In genomic region chr11:103268350-103268749, GRCm38 (mm10) we compare ENCODE assay signal across 7 mouse cellular contexts. TPM values are rescaled to one million over a fixed set of nuclear protein-coding genes. Genes with fewer than 3 reads are reported as not detected.
DNase-seq lines count a peak whose midpoint lies in the region; ATAC-seq and TF ChIP-seq lines count a peak whose summit lies in the region.

No protein-coding gene starts in this region.

- H3K4me2 ChIP-seq in forebrain, embryonic 11.5 days (ENCODE audit: low read depth, low read length, severe bottlenecking), result peak overlapping the region; percentile 63; the same call in 1 of the 2 replicates
- H3K4me2 ChIP-seq in limb, embryonic 12.5 days, result peak overlapping the region; percentile 61
- H3K4me2 ChIP-seq in neural tube, embryonic 15.5 days, result peak overlapping the region; percentile 82

- no peak overlapping the region; the same call in 1 of the 2 replicates for H3K9ac ChIP-seq in forebrain, embryonic 11.5 days (ENCODE audit: low read length)
- H3K9ac ChIP-seq in limb, embryonic 12.5 days (replicated peaks), result no peak overlapping the region
- no peak overlapping the region for H3K9ac ChIP-seq in neural tube, embryonic 15.5 days (replicated peaks)

- no peaks in the 10 kb centered on the region for H3K27me3 ChIP-seq in forebrain, embryonic 11.5 days (ENCODE audit: control insufficient read depth, insufficient read depth, low read length)
- no peaks in the 10 kb centered on the region for H3K27me3 ChIP-seq in limb, embryonic 12.5 days
- no peaks in the 10 kb centered on the region for H3K27me3 ChIP-seq in neural tube, embryonic 15.5 days (replicated peaks)

- whole genome bisulfite sequencing in forebrain, embryonic 11.5 days, result 82% methylated on average over 4 of the region's 4 CpGs
- 83% methylated on average over 4 of the region's 4 CpGs for WGBS in limb, embryonic 12.5 days
- 79% methylated on average over 4 of the region's 4 CpGs for WGBS in neural tube, embryonic 15.5 days

- no peaks in the 10 kb centered on the region for H3K9me3 ChIP-seq in forebrain, embryonic 11.5 days (ENCODE audit: control insufficient read depth, low read length)
- H3K9me3 ChIP-seq in limb, embryonic 12.5 days, result no peaks in the 10 kb centered on the region
- no peaks in the 10 kb centered on the region for H3K9me3 ChIP-seq in neural tube, embryonic 15.5 days (replicated peaks)

- TF ChIP-seq CTCF in left cerebral cortex, adult 2 months (IDR thresholded peaks at IDR 0.05), result no peak

- intact Hi-C loops in left cerebral cortex, adult 2 months (cut with DNase I), result loop anchor here (5.0 kb wide), 2 partner anchors 44 to 96 kb away; partner anchors contain the start of gene Fmnl1

- ATAC-seq in forebrain, embryonic 11.5 days (replicated peaks; ENCODE audit: low FRiP score), result no peak
- no peak for ATAC-seq in limb, embryonic 12.5 days (ENCODE audit: insufficient number of reproducible peaks, insufficient read depth, low FRiP score, low TSS enrichment, low read depth)
- no peak for ATAC-seq in neural tube, embryonic 15.5 days (ENCODE audit: low FRiP score)

- H3K36me3 ChIP-seq in forebrain, embryonic 11.5 days (ENCODE audit: control insufficient read depth, insufficient read depth, low read length), result no peaks in the 10 kb centered on the region
- no peaks in the 10 kb centered on the region for H3K36me3 ChIP-seq in limb, embryonic 12.5 days
- no peaks in the 10 kb centered on the region for H3K36me3 ChIP-seq in neural tube, embryonic 15.5 days

- peak overlapping the region; percentile 90 for H3K27ac ChIP-seq in left cerebral cortex, adult 2 months
- H3K27ac ChIP-seq in forebrain, embryonic 11.5 days (ENCODE audit: low read depth, low read length), result peak overlapping the region; percentile 93; the same call in 1 of the 2 replicates
- peak overlapping the region; percentile 83 for H3K27ac ChIP-seq in limb, embryonic 12.5 days
- H3K27ac ChIP-seq in neural tube, embryonic 15.5 days (replicated peaks), result peak overlapping the region; percentile 89

- peaks cover 13% of the 10 kb centered on the region for H3K4me1 ChIP-seq in forebrain, embryonic 11.5 days (replicated peaks; ENCODE audit: control insufficient read depth, insufficient read depth, low read length)
- H3K4me1 ChIP-seq in limb, embryonic 12.5 days (replicated peaks), result peaks cover 29% of the 10 kb centered on the region
- peaks cover 43% of the 10 kb centered on the region for H3K4me1 ChIP-seq in neural tube, embryonic 15.5 days

- H3K4me3 ChIP-seq in left cerebral cortex, adult 2 months, result no peak overlapping the region
- peak overlapping the region; percentile 50; the same call in 1 of the 2 replicates for H3K4me3 ChIP-seq in forebrain, embryonic 11.5 days (ENCODE audit: low read depth, low read length)
- 0 out of 2 replicates have a peak overlapping the region, but pooled peaks have one; percentile 65 for H3K4me3 ChIP-seq in limb, embryonic 12.5 days (replicated peaks)
- H3K4me3 ChIP-seq in neural tube, embryonic 15.5 days (replicated peaks), result no peak overlapping the region

- no peak for DNase-seq in left cerebral cortex, adult 2 months (ENCODE audit: extremely low spot score in 1 of 2, low spot score in 2 of 2)
- no peak for DNase-seq in left cerebral cortex, adult 8-10 months (ENCODE audit: low spot score in 2 of 2)
- no peak for DNase-seq in forebrain, embryonic 11.5 days (ENCODE audit: low spot score)
- no peak for DNase-seq in frontal cortex, postnatal 36 days (ENCODE audit: low spot score in 2 of 2)
- no peak for DNase-seq in layer of hippocampus, adult 9-11 months

RNA-seq across cellular contexts. Expression of gene Map3k14, which starts 1.1 kb away (rescaled TPM):
- 1 to 10 TPM; 4.4 to 4.9 TPM for total RNA-seq in left cerebral cortex, adult 2 months (2021)
- total RNA-seq in left cerebral cortex, adult 8-10 months (2022), result 1 to 10 TPM; 3.1 to 6.5 (median 5.0) TPM
- 3.8 and 4.6 TPM in 2 replicates for polyA plus RNA-seq in forebrain, embryonic 11.5 days (2014; fragmentation: Nextera tagmentation; extraction: Ambion mirVana)
- 4.2 and 4.7 TPM in 2 replicates for polyA plus RNA-seq in limb, embryonic 12.5 days (2016; fragmentation: Nextera tagmentation; extraction: Ambion mirVana)
- 3.8 and 5.7 TPM in 2 replicates for polyA plus RNA-seq in neural tube, embryonic 15.5 days (2015; fragmentation: Nextera tagmentation; extraction: Ambion mirVana)

RNA-seq across cellular contexts. Expression of gene Spata32, which starts 50.1 kb away (rescaled TPM):
- total RNA-seq in left cerebral cortex, adult 2 months (2021), result 1 to 10 TPM; 1.7 to 2.9 TPM
- total RNA-seq in left cerebral cortex, adult 8-10 months (2022), result 1 to 10 TPM in 3 of 4 experiments, under 1 TPM in 1; 0.67 to 2.3 (median 1.5) TPM
- not detected in 2 replicates for polyA plus RNA-seq in forebrain, embryonic 11.5 days (2014; fragmentation: Nextera tagmentation; extraction: Ambion mirVana)
- not detected in 2 replicates for polyA plus RNA-seq in limb, embryonic 12.5 days (2016; fragmentation: Nextera tagmentation; extraction: Ambion mirVana)
- 1.00 and 1.3 TPM in 2 replicates for polyA plus RNA-seq in neural tube, embryonic 15.5 days (2015; fragmentation: Nextera tagmentation; extraction: Ambion mirVana)

RNA-seq across cellular contexts. Expression of gene 1700023F06Rik, which starts 60.0 kb away (rescaled TPM):
- 1 to 10 TPM; 2.2 to 2.7 TPM for total RNA-seq in left cerebral cortex, adult 2 months (2021)
- 1 to 10 TPM; 1.7 to 2.8 (median 2.3) TPM for total RNA-seq in left cerebral cortex, adult 8-10 months (2022)
- 0.23 and 0.32 TPM in 2 replicates for polyA plus RNA-seq in forebrain, embryonic 11.5 days (2014; fragmentation: Nextera tagmentation; extraction: Ambion mirVana)
- polyA plus RNA-seq in limb, embryonic 12.5 days (2016; fragmentation: Nextera tagmentation; extraction: Ambion mirVana), result 0.50 and 0.74 TPM in 2 replicates
- 2.1 and 2.3 TPM in 2 replicates for polyA plus RNA-seq in neural tube, embryonic 15.5 days (2015; fragmentation: Nextera tagmentation; extraction: Ambion mirVana)

Comparison
In these comparisons a context has a peak if more than half of its experiments do, and no peak if none do; other contexts are left out.
1. H3K4me3 ChIP-seq: peak in forebrain, embryonic 11.5 days (single experiment) and limb, embryonic 12.5 days (single experiment); none in left cerebral cortex, adult 2 months (single experiment) and neural tube, embryonic 15.5 days (single experiment).
2. Peak in every context shown above with its lines, with median percentiles within 50 percentile points of each other: H3K27ac ChIP-seq and H3K4me2 ChIP-seq.